Mouse (Mus musculus): ENCODE measurements around the gene Wdfy3. TPM values are rescaled to one million over a fixed set of nuclear protein-coding genes. Genes with fewer than 3 reads are reported as not detected.
"Not testable (repeated sequence)": the region's sequence is repeated elsewhere in the genome, so short reads cannot be mapped to it uniquely, and the experiment has no call there.

Wdfy3 gene
- polyA plus RNA-seq, 1 experiment from 2014 or later: 15.1 TPM

DNA sequence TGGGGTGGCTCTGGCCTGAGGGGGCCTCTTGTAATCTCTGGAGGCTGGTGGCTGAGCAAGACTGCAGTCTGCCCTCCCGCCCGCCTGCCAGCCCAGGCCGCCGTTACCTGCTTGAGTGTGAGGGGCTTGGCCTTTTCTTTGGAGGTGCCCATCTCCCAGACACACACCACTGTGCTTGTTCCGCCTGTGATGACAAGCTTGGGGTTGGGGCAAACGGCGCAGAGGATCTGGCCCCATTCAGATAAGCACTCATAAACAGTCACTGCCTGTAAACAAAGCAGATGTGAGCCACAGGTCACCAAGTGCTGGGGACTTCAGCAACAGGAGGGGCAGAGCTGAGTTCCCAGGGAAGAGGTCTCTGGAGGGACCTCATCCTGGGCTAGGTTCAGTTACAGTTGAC, 218.6 kb downstream of the Wdfy3 start:
- Histone ChIP-seq H3K9ac (ENCODE audit: low read depth, low read length) (no peak overlapping the region), H3K9me3 (replicated peaks; ENCODE audit: low read length) (no peaks in the 10 kb centered on the region), H3K27ac (no peak overlapping the region), H3K4me1 (replicated peaks; ENCODE audit: insufficient read depth, low read length) (no peaks in the 10 kb centered on the region), H3K4me3 (replicated peaks; ENCODE audit: low read depth, low read length) (no peak overlapping the region), H3K36me3 (ENCODE audit: insufficient read depth, low read length) (peaks cover 88% of the 10 kb centered on the region), H3K4me2 (ENCODE audit: low read length) (no peak overlapping the region), H3K27me3 (ENCODE audit: insufficient read depth, low read length) (no peaks in the 10 kb centered on the region)
- ATAC-seq (replicated peaks; ENCODE audit: low FRiP score, low read depth): no peak
- no peak for TF ChIP-seq CTCF (IDR thresholded peaks at IDR 0.05; ENCODE audit: low read depth)
- 87% methylated on average over 7 of the region's 7 CpGs for WGBS
- DNase-seq (ENCODE audit: low spot score): no peak

DNA sequence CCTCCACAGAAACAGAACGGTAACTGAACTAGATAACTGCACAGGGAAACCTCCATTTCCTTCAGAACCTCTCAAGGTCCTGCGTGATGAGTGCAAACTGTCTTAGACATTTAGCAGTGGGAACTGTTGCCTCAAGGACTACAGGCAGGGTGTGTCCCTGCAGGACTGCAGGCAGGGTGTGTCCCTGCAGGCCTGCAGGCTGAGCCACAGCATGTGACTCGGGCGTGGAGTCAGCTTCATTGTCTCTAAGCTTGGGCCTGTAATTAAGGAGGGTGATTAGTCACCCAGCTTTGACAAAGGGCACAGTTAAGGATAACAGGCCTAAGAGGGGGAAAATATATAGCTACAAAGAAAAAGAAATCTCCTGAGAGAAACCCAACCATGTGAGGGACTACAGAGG, 222.0 kb downstream of the Wdfy3 start:
- no peak for TF ChIP-seq CTCF (IDR thresholded peaks at IDR 0.05; ENCODE audit: low read depth)
- 60% methylated on average over 4 of the region's 4 CpGs for WGBS
- no peak for ATAC-seq (replicated peaks; ENCODE audit: low FRiP score, low read depth)
- Histone ChIP-seq H3K4me3 (replicated peaks; ENCODE audit: low read depth, low read length) (no peak overlapping the region), H3K27me3 (ENCODE audit: insufficient read depth, low read length) (no peaks in the 10 kb centered on the region), H3K27ac (no peak overlapping the region), H3K9me3 (replicated peaks; ENCODE audit: low read length) (no peaks in the 10 kb centered on the region), H3K4me2 (ENCODE audit: low read length) (no peak overlapping the region), H3K4me1 (replicated peaks; ENCODE audit: insufficient read depth, low read length) (no peaks in the 10 kb centered on the region), H3K36me3 (ENCODE audit: insufficient read depth, low read length) (peaks cover 94% of the 10 kb centered on the region), H3K9ac (ENCODE audit: low read depth, low read length) (no peak overlapping the region)
- DNase-seq (ENCODE audit: low spot score): no peak

DNA sequence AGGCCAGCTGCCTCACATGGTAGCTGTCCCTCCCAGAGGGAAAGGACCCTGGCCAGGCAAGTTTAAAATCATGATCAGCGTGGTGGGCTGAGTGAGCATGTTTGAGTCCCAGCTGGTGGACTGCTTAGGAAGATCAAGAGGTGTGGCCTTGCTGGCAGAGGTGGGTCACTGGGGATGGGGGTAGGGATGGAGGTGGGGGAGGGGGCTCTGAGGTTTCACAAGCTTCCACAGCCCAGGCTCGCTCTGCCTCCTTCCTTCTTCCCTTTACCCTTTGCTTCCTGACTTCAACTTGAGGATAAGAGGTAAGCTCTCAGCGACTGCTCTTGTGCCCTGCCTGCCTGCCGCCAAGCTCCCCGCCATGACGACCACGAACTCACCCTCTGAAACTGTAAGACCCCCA, 222.4 kb downstream of the Wdfy3 start:
- no peak overlapping the region for H3K4me3 ChIP-seq (replicated peaks; ENCODE audit: low read depth, low read length)
- no peak overlapping the region for H3K9ac ChIP-seq (ENCODE audit: low read depth, low read length)
- no peak overlapping the region for H3K4me2 ChIP-seq (ENCODE audit: low read length)
- no peaks in the 10 kb centered on the region for H3K9me3 ChIP-seq (replicated peaks; ENCODE audit: low read length)
- DNase-seq (ENCODE audit: low spot score) (no peak), ATAC-seq (replicated peaks; ENCODE audit: low FRiP score, low read depth) (no peak)
- H3K27ac ChIP-seq: no peak overlapping the region
- no peaks in the 10 kb centered on the region for H3K4me1 ChIP-seq (replicated peaks; ENCODE audit: insufficient read depth, low read length)
- H3K36me3 ChIP-seq (ENCODE audit: insufficient read depth, low read length): peaks cover 94% of the 10 kb centered on the region
- H3K27me3 ChIP-seq (ENCODE audit: insufficient read depth, low read length): no peaks in the 10 kb centered on the region
- TF ChIP-seq CTCF (IDR thresholded peaks at IDR 0.05; ENCODE audit: low read depth): no peak
- WGBS: 83% methylated on average over 7 of the region's 7 CpGs

DNA sequence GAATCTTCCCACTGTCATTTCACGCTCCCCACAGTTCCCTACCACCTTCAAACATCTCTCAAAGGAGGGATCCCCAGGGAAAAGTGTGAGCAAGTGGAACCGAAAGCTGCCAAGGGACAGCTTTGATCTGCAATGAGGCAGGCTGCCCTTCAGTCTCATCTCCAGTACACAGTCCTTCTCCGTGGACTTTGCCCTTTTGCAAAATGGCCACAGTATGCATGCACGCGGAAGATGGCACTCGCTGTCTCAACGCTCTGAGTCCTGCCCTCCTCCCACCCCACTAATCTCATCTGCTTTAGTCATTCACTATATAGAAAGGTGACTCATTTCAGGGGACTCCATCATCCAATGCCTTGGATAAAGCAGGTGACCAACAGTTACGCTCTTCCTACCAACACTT, 223.8 kb downstream of the Wdfy3 start:
- no peak for DNase-seq (ENCODE audit: low spot score)
- no peak overlapping the region for H3K4me3 ChIP-seq (replicated peaks; ENCODE audit: low read depth, low read length)
- no peaks in the 10 kb centered on the region for H3K9me3 ChIP-seq (replicated peaks; ENCODE audit: low read length)
- H3K4me2 ChIP-seq (ENCODE audit: low read length): no peak overlapping the region
- ATAC-seq (replicated peaks; ENCODE audit: low FRiP score, low read depth): peak; percentile 60; the same call in 1 of the 2 replicates
- no peak overlapping the region for H3K9ac ChIP-seq (ENCODE audit: low read depth, low read length)
- H3K36me3 ChIP-seq (ENCODE audit: insufficient read depth, low read length): peaks cover 93% of the 10 kb centered on the region
- H3K27me3 ChIP-seq (ENCODE audit: insufficient read depth, low read length): no peaks in the 10 kb centered on the region
- no peak overlapping the region for H3K27ac ChIP-seq
- 91% methylated on average over 8 of the region's 8 CpGs for WGBS
- no peak for TF ChIP-seq CTCF (IDR thresholded peaks at IDR 0.05; ENCODE audit: low read depth)
- H3K4me1 ChIP-seq (replicated peaks; ENCODE audit: insufficient read depth, low read length): no peaks in the 10 kb centered on the region

DNA sequence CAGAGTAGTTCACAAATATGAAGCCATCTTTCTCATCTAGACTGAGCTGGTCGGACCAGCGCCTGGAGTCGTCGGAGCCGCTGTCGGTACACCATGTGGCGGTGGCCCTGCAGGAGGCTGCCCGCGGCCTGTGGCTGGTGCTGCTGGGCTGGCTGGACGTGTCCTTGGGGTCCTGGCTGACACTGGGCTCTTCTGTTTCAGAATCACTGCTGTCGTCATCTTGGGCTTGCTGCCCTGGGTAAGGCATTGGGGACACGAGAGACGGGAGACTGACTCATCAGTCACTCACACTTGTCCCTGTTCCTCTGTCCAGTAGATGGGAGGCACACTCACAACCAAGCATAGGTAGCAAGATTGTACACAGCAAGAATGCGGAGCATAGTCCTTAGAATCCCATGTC, 224.7 kb downstream of the Wdfy3 start:
- Histone ChIP-seq H3K4me1 (replicated peaks; ENCODE audit: insufficient read depth, low read length) (no peaks in the 10 kb centered on the region), H3K27ac (no peak overlapping the region), H3K9me3 (replicated peaks; ENCODE audit: low read length) (no peaks in the 10 kb centered on the region), H3K27me3 (ENCODE audit: insufficient read depth, low read length) (no peaks in the 10 kb centered on the region), H3K4me3 (replicated peaks; ENCODE audit: low read depth, low read length) (no peak overlapping the region), H3K9ac (ENCODE audit: low read depth, low read length) (no peak overlapping the region), H3K36me3 (ENCODE audit: insufficient read depth, low read length) (peaks cover 97% of the 10 kb centered on the region), H3K4me2 (ENCODE audit: low read length) (no peak overlapping the region)
- TF ChIP-seq CTCF (IDR thresholded peaks at IDR 0.05; ENCODE audit: low read depth): no peak
- ATAC-seq (replicated peaks; ENCODE audit: low FRiP score, low read depth): no peak
- 96% methylated on average over 14 of the region's 14 CpGs for WGBS
- DNase-seq (ENCODE audit: low spot score): no peak

DNA sequence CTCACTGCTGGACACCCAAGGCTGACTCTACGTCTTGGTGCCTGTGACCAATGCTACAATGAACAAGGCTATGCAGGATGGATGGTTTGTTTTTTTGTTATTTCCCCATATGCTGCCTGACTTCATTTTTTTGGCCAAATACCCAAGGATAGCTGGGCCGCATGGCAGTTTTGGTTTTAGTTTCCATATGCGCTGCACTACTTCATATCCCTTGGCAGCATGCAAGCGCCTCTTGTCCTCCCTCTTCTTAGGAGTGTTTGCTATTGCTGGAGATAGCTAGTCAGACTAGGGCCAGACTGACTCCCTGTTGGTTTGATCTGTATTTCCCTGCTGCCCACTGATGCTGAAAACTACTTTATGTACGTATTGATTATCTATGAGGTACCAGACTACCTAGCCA, 229.2 kb downstream of the Wdfy3 start:
- Histone ChIP-seq H3K4me1 (replicated peaks; ENCODE audit: insufficient read depth, low read length) (no peaks in the 10 kb centered on the region), H3K36me3 (ENCODE audit: insufficient read depth, low read length) (peaks cover 69% of the 10 kb centered on the region), H3K27ac (no peak overlapping the region), H3K4me3 (replicated peaks; ENCODE audit: low read depth, low read length) (no peak overlapping the region), H3K9me3 (replicated peaks; ENCODE audit: low read length) (no peaks in the 10 kb centered on the region), H3K27me3 (ENCODE audit: insufficient read depth, low read length) (no peaks in the 10 kb centered on the region), H3K4me2 (ENCODE audit: low read length) (no peak overlapping the region), H3K9ac (ENCODE audit: low read depth, low read length) (no peak overlapping the region)
- WGBS: 98% methylated on average over 5 of the region's 5 CpGs
- no peak for TF ChIP-seq CTCF (IDR thresholded peaks at IDR 0.05; ENCODE audit: low read depth)
- DNase-seq (ENCODE audit: low spot score) (no peak), ATAC-seq (replicated peaks; ENCODE audit: low FRiP score, low read depth) (no peak)

DNA sequence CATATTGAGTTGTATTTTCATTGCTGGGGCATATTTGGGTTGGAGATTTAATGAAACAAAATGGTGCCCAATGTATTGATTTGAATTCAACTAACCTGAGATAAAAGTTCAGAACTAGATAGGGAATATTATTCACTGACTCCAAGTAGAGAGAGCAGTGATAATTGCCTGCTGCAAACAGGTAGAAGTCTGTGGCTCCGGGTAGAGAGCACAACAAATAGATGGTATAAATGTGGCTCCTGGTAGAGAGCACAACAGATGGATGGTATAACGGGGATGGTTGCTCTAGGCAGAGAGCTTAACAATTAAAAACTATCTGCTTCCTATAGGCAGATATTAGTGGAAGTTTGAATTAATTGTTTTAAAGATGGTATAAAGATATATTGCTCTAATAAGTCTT, 232.1 kb downstream of the Wdfy3 start:
- 100% methylated on average over 2 of the region's 2 CpGs for WGBS
- not testable (repeated sequence) for H3K27ac ChIP-seq; H3K4me2 ChIP-seq (ENCODE audit: low read length); H3K9me3 ChIP-seq (replicated peaks; ENCODE audit: low read length); DNase-seq (ENCODE audit: low spot score); H3K4me3 ChIP-seq (replicated peaks; ENCODE audit: low read depth, low read length); H3K9ac ChIP-seq (ENCODE audit: low read depth, low read length); H3K27me3 ChIP-seq (ENCODE audit: insufficient read depth, low read length); ATAC-seq (replicated peaks; ENCODE audit: low FRiP score, low read depth); H3K4me1 ChIP-seq (replicated peaks; ENCODE audit: insufficient read depth, low read length)
- peaks cover 57% of the 10 kb centered on the region for H3K36me3 ChIP-seq (ENCODE audit: insufficient read depth, low read length)

Measured in kidney, postnatal 0 days (tissue).